Mouse (Mus musculus) kidney, embryonic 15.5 days (tissue): Measurements from ENCODE around the gene Kcnk15. TPM values are rescaled to one million over a fixed set of nuclear protein-coding genes. Genes with fewer than 3 reads are reported as not detected.

Experiments
- ATAC-seq: fragments of 200-750 bp; cut with Nextera tagmentation; replicated peaks from 2 replicates; pipeline ENCODE4 v1.8.0; 2017; ENCODE audit warnings: moderate TSS enrichment; ENCODE audit not compliant: low FRiP score
- H3K27ac ChIP-seq: fragments of 300-500 bp; sonication (generic); 2 replicates; pipeline ENCODE4 v1.5.1; 2015; ENCODE audit warnings: mild to moderate bottlenecking, inconsistent platforms
- H3K27me3 ChIP-seq: fragments of 300-500 bp; sonication (generic); 2 replicates; pipeline ENCODE4 v1.6.1; 2015; ENCODE audit warnings: inconsistent platforms
- H3K36me3 ChIP-seq: fragments of 300-500 bp; sonication (generic); 2 replicates; pipeline ENCODE4 v1.6.1; 2015; ENCODE audit warnings: inconsistent platforms
- H3K4me1 ChIP-seq: fragments of 300-500 bp; sonication (generic); 2 replicates; pipeline ENCODE4 v1.6.1; 2015; ENCODE audit warnings: inconsistent platforms
- H3K4me2 ChIP-seq: fragments of 300-500 bp; sonication (generic); 2 replicates; pipeline ENCODE4 v1.6.1; 2015; ENCODE audit warnings: moderate library complexity, mild to moderate bottlenecking, inconsistent platforms
- H3K4me3 ChIP-seq: fragments of 300-500 bp; sonication (generic); replicated peaks from 2 replicates; pipeline ENCODE4 v1.5.1; 2015; ENCODE audit warnings: mild to moderate bottlenecking, inconsistent platforms
- H3K9ac ChIP-seq: fragments of 300-500 bp; sonication (generic); 2 replicates; pipeline ENCODE4 v1.6.1; 2015; ENCODE audit warnings: mild to moderate bottlenecking, inconsistent platforms
- H3K9me3 ChIP-seq: fragments of 300-500 bp; sonication (generic); replicated peaks from 2 replicates; pipeline ENCODE4 v1.6.1; 2016; ENCODE audit warnings: inconsistent platforms
- WGBS: fragments of 180-500 bp; shearing (Covaris S2); methylation state at CpG from one replicate; pipeline ENCODE4 v1.1.7; 2015; ENCODE audit warnings: mixed read lengths; 5-methylcytosine and 5-hydroxymethylcytosine counted together
- polyA plus RNA-seq: library from polyadenylated mRNA; unstranded; fragments of >200 nt; fragmentation: Nextera tagmentation; extraction: Ambion mirVana; gene quantifications from 2 replicates; pipeline ENCODE4 v1.2.1, GENCODE M21; 2015

The Kcnk15 gene
- polyA plus RNA-seq, 1 experiment from 2014 or later = not detected

DNA sequence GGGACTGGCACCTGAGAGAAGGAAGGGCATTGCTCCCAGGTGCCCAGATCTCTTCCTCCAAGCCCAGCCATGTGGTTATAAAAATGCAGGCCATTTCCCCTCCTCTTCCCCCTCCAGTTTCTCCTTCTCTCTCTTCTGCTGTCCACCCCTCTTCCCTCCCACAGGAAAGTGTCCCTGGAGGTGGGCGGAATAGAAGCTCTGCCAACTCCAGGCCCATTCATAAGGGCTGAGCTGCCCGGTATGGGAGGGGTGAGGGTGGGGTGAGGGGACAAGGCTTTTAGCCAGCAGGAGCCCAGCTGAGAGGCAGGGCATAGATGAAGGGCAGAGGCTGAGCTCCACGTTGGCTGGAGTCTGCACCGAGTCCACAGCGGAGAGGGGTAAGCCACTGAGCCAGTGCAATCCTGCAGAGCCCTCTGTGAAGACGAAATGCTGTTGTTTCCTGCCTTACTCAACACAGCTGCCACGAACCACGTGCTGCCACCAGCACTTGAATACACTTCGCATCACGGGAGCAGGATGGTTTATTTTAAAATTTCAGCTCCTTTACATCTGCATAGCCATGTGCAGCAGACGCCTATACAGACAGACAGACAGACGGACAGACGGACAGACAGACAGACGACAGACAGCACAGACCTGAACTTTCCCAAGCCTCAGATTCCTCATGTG lies 23.5 kb downstream of the Kcnk15 start:
- no peak for ATAC-seq
- no peak overlapping the region for H3K4me3 ChIP-seq
- 0 out of 2 replicates have a peak, but pooled peaks cover 3% of the 10 kb centered on the region for H3K4me1 ChIP-seq
- no peaks in the 10 kb centered on the region for H3K27me3 ChIP-seq
- no peaks in the 10 kb centered on the region for H3K9me3 ChIP-seq
- no peak overlapping the region for H3K9ac ChIP-seq
- no peak overlapping the region for H3K27ac ChIP-seq
- no peaks in the 10 kb centered on the region for H3K36me3 ChIP-seq
- no peak overlapping the region for H3K4me2 ChIP-seq
- 79% methylated on average over 14 of the region's 14 CpGs for WGBS

DNA sequence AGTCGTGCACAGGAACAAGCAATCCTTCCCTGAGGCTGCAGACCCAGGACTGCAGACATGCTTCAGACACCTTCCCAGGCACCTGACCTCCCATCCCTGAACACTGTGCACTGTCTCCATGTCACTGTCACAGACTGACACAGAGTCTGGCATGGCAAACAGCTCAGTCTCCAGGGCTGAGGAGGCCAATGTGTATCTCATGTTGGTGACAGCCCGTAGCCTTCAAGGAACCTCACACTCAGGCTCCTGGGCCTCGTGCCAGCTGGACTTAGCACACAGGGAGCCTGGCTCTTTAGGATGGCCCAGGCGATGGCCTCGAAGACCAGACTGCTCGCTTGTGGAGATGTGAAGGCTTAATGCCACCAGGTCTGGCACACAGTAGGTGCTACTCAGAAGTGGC lies 27.4 kb downstream of the Kcnk15 start:
- Histone ChIP-seq H3K36me3 (no peaks in the 10 kb centered on the region), H3K27ac (no peak overlapping the region), H3K4me2 (no peak overlapping the region), H3K27me3 (no peaks in the 10 kb centered on the region), H3K4me1 (0 out of 2 replicates have a peak, but pooled peaks cover 3% of the 10 kb centered on the region), H3K9me3 (no peaks in the 10 kb centered on the region), H3K9ac (no peak overlapping the region), H3K4me3 (no peak overlapping the region)
- WGBS = 80% methylated on average over 6 of the region's 6 CpGs
- ATAC-seq = no peak

DNA sequence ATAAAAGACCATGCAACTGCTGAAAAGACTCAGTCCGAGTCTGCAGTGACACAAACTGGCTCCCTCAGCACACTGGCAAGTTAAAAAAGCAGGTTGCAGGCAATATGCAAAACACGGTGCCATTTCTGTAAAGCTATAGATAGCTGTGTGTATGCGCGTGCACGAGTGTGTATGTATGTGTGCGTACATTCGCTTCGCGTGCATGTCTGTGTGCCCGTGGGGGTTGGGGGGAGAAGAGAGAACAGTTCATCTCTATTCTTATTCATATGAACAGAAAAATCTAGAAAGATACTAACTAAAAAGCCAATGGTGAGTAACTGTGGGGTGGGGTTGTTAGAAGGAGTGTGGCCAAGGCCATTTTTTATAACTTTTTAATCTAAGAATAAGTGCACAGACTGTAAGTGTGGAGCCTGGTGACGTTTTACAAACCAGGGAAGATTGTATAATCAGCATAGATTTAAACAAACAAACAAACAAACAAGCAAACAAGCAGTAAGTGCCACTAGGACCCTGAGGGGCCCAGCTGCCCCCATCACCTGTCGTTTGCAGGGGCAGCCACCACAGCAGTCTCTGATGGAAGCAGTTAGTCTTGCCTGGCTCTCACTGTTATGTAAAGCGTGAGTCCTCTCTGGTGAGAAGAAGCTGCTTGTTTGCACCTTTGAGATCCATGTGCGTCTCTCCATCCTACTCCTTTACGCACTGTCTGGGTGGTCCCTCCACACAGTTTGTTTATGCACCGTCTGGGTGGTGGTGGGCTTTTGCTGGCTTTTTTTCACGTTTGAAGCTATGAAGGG lies 29.6 kb downstream of the Kcnk15 start:
- 66% methylated on average over 17 of the region's 17 CpGs for WGBS

DNA sequence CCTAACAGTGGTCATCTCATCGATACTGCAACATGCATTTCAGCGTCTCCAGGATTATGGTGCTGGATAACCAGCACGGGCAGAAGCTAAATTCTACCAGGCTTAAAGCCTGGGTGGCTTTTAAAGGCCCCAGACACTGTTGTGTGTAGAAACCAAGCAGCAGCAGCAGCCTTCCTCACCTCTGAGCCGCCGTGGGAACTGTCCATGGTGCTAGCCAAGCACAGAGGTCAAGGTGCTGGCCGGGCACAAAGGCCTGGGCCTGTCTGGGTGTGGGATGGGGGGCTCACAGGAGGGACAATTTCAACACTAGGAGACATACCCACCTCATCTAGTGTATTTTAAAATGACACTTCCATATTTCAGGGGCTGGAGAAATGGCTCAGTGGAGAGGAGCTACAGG lies 36.0 kb downstream of the Kcnk15 start:
- no peak for ATAC-seq
- WGBS = 25% methylated on average over 6 of the region's 6 CpGs
- H3K36me3 ChIP-seq = no peaks in the 10 kb centered on the region

More for the DNA sequence above, 29.6 kb downstream of the Kcnk15 start:
- Histone ChIP-seq H3K9me3 (no peaks in the 10 kb centered on the region), H3K4me1 (0 out of 2 replicates have a peak, but pooled peaks cover 6% of the 10 kb centered on the region), H3K36me3 (no peaks in the 10 kb centered on the region), H3K27ac (no peak overlapping the region), H3K4me2 (no peak overlapping the region), H3K4me3 (no peak overlapping the region), H3K27me3 (no peaks in the 10 kb centered on the region), H3K9ac (no peak overlapping the region)
- no peak for ATAC-seq

DNA sequence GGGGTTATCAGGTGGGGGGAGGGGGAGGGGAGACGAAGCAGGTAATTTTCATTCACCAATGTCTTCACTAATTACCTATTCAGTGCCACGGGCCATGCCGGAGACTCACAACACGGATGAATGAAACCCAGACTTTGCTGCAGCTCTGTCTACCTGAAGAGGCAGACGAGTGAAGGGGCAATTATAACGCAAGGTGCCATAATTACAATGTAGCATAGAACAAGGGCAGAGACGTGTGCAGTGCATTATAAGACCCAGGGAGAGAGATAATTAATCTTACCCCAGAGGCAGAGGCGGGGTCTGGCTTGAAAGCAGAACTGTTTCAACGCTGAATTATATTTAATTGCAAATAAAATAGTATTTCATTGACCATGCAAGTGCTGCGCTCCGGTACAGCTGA lies 37.1 kb downstream of the Kcnk15 start:
- Histone ChIP-seq H3K9ac (no peak overlapping the region), H3K27ac (no peak overlapping the region), H3K9me3 (no peaks in the 10 kb centered on the region), H3K36me3 (no peaks in the 10 kb centered on the region), H3K4me3 (no peak overlapping the region), H3K4me1 (peaks cover 15% of the 10 kb centered on the region), H3K4me2 (no peak overlapping the region), H3K27me3 (no peaks in the 10 kb centered on the region)
- ATAC-seq = no peak
- 71% methylated on average over 11 of the region's 11 CpGs for WGBS

More for the DNA sequence above, 36.0 kb downstream of the Kcnk15 start:
- Histone ChIP-seq H3K4me3 (no peak overlapping the region), H3K9me3 (no peaks in the 10 kb centered on the region), H3K4me2 (no peak overlapping the region), H3K27me3 (no peaks in the 10 kb centered on the region), H3K4me1 (0 out of 2 replicates have a peak, but pooled peaks cover 6% of the 10 kb centered on the region), H3K9ac (no peak overlapping the region), H3K27ac (no peak overlapping the region)

DNA sequence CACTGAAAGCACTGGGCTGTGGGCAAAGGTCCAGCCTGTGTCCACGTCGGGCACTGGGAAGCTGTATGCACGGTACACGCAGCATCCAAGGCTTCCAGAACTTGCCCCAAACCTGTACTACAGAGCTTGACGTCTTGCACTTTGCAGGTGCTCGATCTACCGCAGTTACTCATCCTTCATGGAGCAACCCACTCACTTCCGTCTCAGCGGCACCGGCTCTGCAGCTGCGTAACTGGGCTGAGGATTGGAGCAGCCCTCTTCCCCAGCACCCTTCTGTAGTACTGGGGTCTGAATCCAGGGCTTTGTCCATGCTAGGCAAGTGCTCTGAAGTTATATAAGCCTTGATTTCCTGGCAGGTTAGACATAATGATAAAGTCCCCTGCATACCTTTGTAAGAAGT lies 37.8 kb downstream of the Kcnk15 start:
- ATAC-seq = no peak

DNA sequence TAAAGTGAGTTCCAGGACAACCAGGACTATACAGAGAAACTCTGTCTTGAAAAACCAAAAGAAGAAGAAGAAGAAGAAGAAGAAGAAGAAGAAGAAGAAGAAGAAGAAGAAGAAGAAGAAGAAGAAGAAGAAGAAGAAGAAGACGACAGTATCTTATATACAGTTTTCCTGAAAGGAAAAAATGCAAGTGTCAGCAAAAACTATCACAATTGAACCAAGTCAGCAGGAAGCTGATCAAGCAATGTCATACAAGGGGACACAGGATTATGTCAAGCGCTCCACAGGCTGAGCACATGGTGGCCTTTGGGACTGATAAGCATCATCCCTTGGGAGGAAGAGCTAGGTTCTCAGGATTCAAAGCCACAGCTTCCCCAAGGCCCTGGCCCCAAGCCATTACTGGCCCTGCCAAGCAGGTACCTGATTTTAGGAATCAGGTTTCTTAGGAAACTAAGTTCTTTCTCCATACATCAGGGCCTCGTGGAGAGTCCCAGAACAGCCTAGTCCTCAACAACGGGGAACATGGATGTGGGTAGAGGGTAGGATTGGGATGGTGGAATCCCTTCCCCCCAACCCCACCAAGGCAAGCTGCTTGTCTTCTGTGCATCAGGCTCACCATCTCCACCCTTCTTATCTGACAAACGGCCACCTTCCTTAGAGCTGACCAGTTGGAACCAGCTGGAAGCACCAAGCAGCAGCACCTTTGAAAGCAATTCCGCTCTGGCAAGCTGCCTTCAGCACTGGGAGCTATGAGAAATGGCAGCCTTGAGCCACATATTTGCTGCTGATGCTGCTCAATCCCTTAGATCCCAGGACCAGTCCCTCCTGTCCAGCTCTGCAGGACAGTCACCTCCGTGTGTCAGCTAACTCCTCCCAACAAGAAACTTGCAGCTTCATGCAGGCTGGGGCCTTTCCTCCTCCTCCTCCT lies 40.3 kb downstream of the Kcnk15 start:
- WGBS = 59% methylated on average over 7 of the region's 7 CpGs
- H3K9me3 ChIP-seq = no peaks in the 10 kb centered on the region

More for the DNA sequence above, 37.8 kb downstream of the Kcnk15 start:
- no peaks in the 10 kb centered on the region for H3K9me3 ChIP-seq
- H3K4me2 ChIP-seq = no peak overlapping the region
- no peak overlapping the region for H3K27ac ChIP-seq
- H3K27me3 ChIP-seq = no peaks in the 10 kb centered on the region
- WGBS = 92% methylated on average over 11 of the region's 11 CpGs
- H3K36me3 ChIP-seq = no peaks in the 10 kb centered on the region
- no peak overlapping the region for H3K9ac ChIP-seq
- no peak overlapping the region for H3K4me3 ChIP-seq
- H3K4me1 ChIP-seq = peaks cover 11% of the 10 kb centered on the region

DNA sequence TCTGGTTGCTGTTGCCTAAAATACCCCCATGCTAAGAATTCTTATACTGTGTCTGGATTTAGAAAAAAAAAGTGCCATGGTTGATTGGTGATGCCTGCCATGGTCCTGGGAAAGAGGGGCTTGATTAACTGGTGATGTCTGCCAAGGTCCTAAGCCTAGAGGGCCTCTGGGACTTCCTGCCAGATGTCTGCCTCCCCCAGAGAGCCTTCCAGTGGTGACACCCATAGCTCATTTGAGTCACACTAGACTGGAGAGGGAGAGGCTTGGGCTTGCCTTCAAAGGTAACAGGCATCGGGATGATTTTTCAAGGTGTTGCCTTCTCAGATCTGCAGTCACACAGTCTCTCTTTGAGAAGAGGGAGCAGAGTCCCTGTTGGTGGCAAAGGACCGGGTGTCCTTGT lies 41.7 kb downstream of the Kcnk15 start:
- Histone ChIP-seq H3K4me2 (no peak overlapping the region), H3K27me3 (no peaks in the 10 kb centered on the region), H3K9ac (no peak overlapping the region), H3K36me3 (no peaks in the 10 kb centered on the region), H3K4me3 (no peak overlapping the region), H3K4me1 (peaks cover 11% of the 10 kb centered on the region), H3K27ac (peak overlapping the region; percentile 63), H3K9me3 (no peaks in the 10 kb centered on the region)
- peak; percentile 70 for ATAC-seq
- 27% methylated on average over 2 of the region's 2 CpGs for WGBS

More for the DNA sequence above, 40.3 kb downstream of the Kcnk15 start:
- Histone ChIP-seq H3K9ac (no peak overlapping the region), H3K4me3 (no peak overlapping the region), H3K4me1 (peaks cover 11% of the 10 kb centered on the region), H3K27ac (no peak overlapping the region), H3K4me2 (no peak overlapping the region), H3K27me3 (no peaks in the 10 kb centered on the region), H3K36me3 (no peaks in the 10 kb centered on the region)
- ATAC-seq = no peak

DNA sequence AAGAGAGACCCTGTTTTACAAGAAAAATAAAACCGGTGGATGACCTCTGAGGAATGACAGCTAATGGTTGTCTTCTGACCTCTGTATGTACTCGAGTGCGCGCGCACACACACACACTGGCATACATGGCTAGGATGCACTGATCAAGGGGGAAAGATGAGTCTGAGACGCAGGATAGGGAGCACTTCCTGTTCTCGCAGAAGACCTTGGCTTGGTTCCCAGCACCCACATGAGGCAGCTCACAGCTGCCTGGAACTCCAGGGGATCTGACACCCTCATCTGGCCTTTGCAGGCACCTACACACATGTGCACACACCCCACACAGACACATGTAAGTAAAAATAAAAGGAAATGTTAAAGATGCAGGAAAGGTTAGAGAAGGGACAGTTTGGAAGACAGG lies 43.6 kb downstream of the Kcnk15 start:
- H3K27me3 ChIP-seq = no peaks in the 10 kb centered on the region
- no peak for ATAC-seq
- H3K9ac ChIP-seq = no peak overlapping the region
- no peaks in the 10 kb centered on the region for H3K36me3 ChIP-seq
- H3K4me2 ChIP-seq = no peak overlapping the region
- H3K9me3 ChIP-seq = no peaks in the 10 kb centered on the region
- peaks cover 11% of the 10 kb centered on the region for H3K4me1 ChIP-seq
- WGBS = 92% methylated on average over 7 of the region's 7 CpGs
- H3K27ac ChIP-seq = no peak overlapping the region
- no peak overlapping the region for H3K4me3 ChIP-seq

DNA sequence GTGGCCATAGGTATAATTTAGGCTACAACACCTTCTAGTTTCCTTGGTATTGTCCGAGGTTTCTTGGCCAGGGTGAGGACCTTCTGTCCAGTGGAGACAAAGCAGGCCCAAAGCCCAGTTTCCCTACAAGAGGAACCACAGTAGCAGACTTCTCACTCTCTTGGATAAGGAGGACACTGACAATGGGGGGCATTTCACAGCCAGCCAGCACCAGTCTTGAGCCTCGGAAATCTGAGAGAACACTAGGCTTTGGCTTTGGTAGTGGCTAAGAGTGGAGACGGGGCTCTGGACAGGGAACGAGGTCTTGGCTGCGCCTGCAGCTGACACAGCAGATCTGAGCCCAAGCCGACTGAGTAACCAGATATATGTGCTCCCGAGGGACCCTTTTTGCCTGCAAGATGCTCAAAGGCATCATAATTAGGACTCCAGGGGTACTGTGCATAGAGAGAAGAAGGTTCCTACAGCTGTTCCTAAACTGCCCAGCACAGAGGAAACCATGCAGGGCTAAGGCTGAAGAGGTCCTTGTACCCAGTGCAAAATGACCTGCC lies 44.6 kb downstream of the Kcnk15 start:
- Histone ChIP-seq H3K4me3 (no peak overlapping the region), H3K9me3 (no peaks in the 10 kb centered on the region), H3K27ac (no peak overlapping the region), H3K4me2 (no peak overlapping the region), H3K27me3 (no peaks in the 10 kb centered on the region), H3K4me1 (peaks cover 11% of the 10 kb centered on the region), H3K36me3 (no peaks in the 10 kb centered on the region), H3K9ac (no peak overlapping the region)
- 67% methylated on average over 7 of the region's 7 CpGs for WGBS
- ATAC-seq = no peak

DNA sequence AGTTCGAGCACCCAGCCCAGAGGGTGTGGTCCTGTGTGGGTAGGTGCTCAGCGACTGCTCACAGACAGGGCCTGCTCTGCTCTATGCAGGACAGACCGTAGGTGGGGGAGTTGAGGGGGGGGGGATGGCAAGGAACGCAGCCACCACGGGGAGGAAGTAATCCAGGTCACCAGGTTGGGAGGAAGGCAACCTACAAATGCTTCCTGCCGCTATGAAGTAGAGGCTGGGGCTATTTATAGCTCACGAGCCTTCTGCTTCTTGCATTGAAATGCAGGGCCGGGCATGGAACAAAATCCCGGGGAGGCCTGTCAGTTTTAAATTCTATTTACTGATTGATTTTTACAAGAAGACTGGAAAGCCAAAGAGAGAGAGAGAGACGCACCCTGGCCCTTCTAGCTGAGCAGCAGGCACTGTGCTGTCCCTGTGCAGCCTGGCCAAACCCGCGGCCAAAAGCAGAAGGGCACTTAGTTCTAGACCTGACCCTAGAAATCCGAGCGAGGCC lies 46.5 kb downstream of the Kcnk15 start:
- Histone ChIP-seq H3K27ac (no peak overlapping the region), H3K9ac (no peak overlapping the region), H3K9me3 (no peaks in the 10 kb centered on the region), H3K4me1 (peaks cover 7% of the 10 kb centered on the region), H3K4me3 (no peak overlapping the region), H3K36me3 (no peaks in the 10 kb centered on the region), H3K4me2 (no peak overlapping the region), H3K27me3 (no peaks in the 10 kb centered on the region)
- WGBS = 38% methylated on average over 14 of the region's 14 CpGs
- no peak for ATAC-seq
